Mouse (Mus musculus): ENCODE results near the gene Acat2. TPM values are rescaled to one million over a fixed set of nuclear protein-coding genes. Genes with fewer than 3 reads are reported as not detected.

The Acat2 gene
- polyA plus RNA-seq (2017; shearing (Covaris generic)), result 42.8 TPM

DNA sequence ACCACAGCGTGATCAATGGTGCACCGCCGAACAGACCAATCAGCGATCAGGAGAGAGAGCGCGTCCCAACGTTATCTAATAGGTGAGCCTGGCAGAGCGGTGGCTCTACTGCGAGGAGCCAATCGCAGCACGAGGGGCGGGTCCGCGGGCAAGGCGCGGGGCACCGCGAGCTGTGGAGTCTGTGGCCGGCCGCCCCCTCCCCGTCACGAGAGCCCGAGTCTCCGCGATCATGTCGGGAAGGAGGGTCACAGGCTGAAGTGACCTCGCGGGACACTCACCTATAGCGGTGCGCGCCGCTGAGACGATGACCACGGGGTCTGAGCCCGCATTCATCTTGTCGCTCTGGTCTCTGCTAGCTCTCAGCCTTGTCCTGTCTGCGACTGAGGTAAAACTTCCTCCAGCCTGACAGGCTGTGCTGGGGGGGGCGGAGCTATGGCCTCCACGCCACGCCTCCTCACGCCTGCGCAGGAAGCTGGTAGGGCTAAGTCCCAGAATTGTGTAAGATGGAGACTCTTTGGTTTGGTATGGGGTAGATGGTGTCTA is at the start of gene Acat2:
Acat2 (minus strand) TSS at position 417 of the 543 bp plus-strand sequence.

GRCm38 (mm10) chr17:13006546-13006945 is 46.0 kb upstream of the Acat2 start, which contains the start of gene Sod2:
Sod2 (plus strand) TSS chr17:13006846.

DNA sequence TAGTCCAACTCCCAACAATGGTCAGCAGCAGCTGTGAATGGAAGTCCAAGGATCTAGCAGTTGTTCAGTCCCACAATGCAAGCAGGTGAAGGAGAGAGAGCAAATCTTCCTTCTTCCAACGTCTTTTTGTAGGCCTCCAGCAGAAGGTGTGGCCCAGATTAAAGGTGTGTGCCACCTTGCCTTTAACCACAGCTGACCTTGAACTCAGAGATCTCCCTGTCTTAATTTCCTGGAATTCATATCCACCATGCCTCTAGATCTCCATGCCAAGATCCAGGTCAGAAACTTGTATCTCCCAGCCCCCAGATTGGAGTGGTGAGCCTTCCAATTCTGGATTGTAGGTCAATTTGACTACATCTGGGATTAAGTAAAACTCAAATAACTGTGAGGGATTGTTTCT is 33.5 kb upstream of the Acat2 start, which contains the start of gene Wtap:
Wtap (minus strand) TSS at position 101 of the 400 bp plus-strand sequence.

GRCm38 (mm10) chr17:12940151-12940805 is 20.3 kb downstream of the Acat2 start, which contains the start of gene Acat3:
Acat3 (minus strand) TSS chr17:12940600.

GRCm38 (mm10) chr17:12915881-12916583 is 44.5 kb downstream of the Acat2 start, which contains the start of gene Mrpl18:
Mrpl18 (minus strand) TSS chr17:12916345.

GRCm38 (mm10) chr17:12915488-12915880 is 45.1 kb downstream of the Acat2 start, which contains the start of gene Tcp1:
Tcp1 (plus strand) TSS chr17:12915701.

DNA sequence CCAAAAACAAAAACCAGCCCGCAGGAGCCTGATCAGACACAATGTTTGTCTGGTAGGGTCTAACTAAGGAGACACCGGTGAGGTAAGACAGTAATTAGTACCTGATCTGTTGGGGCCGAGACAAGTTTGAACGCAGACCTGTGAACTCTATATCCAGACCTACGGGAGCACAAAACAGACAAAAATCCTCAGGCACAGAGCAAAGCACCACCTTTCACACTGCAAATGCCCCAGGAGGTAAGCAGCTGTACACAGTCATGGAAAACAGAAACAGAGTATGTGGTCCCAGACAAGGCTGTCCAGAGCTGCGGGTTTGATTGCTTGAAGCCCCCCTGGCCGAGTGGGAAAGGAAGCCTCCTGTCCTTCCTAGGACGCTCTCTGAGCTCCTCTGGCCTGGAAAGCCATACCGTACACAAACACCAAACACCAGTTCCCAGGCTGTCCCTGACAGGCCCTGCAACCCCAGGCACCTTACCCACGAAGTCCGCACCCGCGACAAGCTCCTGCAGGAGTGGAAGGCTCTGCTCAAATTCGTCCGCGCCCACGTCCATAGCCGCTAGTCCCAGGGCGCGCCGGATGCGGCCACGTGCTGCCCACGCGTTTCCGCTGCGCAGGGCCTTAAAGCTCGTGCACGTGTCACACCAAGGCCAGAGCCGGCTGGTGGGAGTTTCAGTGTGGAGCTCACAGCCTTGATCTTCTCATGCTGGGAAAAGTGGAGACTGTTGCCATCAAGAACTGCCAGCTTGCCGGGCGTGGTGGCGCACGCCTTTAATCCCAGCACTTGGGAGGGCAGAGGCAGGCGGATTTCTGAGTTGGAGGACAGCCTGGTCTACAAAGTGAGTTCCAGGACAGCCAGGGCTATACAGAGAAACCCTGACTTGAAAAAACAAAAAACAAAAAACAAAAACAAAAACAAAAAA is 50.9 kb downstream of the Acat2 start, which contains the start of gene Pnldc1:
Pnldc1 (minus strand) TSS at position 870 of the 920 bp plus-strand sequence.

Other genes with a start within 250 kb of the Acat2 start
- 31.1 TPM for gene Igf2r, start 191.1 kb downstream of the Acat2 start, polyA plus RNA-seq (2017; shearing (Covaris generic))
- 0.29 TPM for gene Mas1, start 92.6 kb downstream of the Acat2 start, polyA plus RNA-seq (2017; shearing (Covaris generic))
- not detected for gene Mrgprh, start 84.7 kb downstream of the Acat2 start, polyA plus RNA-seq (2017; shearing (Covaris generic))
- gene Pnldc1, start 50.5 kb downstream of the Acat2 start, polyA plus RNA-seq (2017; shearing (Covaris generic)), result 0.82 TPM
- gene Tcp1, start 45.0 kb downstream of the Acat2 start, polyA plus RNA-seq (2017; shearing (Covaris generic)), result 232 TPM
- 127 TPM for gene Mrpl18, start 44.4 kb downstream of the Acat2 start, polyA plus RNA-seq (2017; shearing (Covaris generic))
- gene Acat3, start 20.1 kb downstream of the Acat2 start, polyA plus RNA-seq (2017; shearing (Covaris generic)), result 0.72 TPM
- 30.7 TPM for gene Wtap, start 33.4 kb upstream of the Acat2 start, polyA plus RNA-seq (2017; shearing (Covaris generic))
- 123 TPM for gene Sod2, start 46.1 kb upstream of the Acat2 start, polyA plus RNA-seq (2017; shearing (Covaris generic))
- not detected for gene Gpr31b, start 91.5 kb upstream of the Acat2 start, polyA plus RNA-seq (2017; shearing (Covaris generic))
- gene Tcp10b, start 100.4 kb upstream of the Acat2 start, polyA plus RNA-seq (2017; shearing (Covaris generic)), result not detected
- gene Unc93a, start 171.1 kb upstream of the Acat2 start, polyA plus RNA-seq (2017; shearing (Covaris generic)), result not detected